Mouse (Mus musculus) layer of hippocampus, adult 18-20 months (tissue): ENCODE data around the gene C1qtnf6. TPM values are rescaled to one million over a fixed set of nuclear protein-coding genes. Genes with fewer than 3 reads are reported as not detected.

Experiments
- DNase-seq, 2 experiments: peaks; one replicate each; pipeline ENCODE4 v3.0.0; 2022; ENCODE audit warnings: low spot score in 2 of 2
- total RNA-seq, 2 experiments: library from RNA; stranded (reverse); gene quantifications; 2 replicates each; pipeline ENCODE4 v1.2.3; 2021

Gene C1qtnf6
- total RNA-seq, 2 experiments from 2014 or later = 2.5 to 3.4 TPM

- DNase-seq = no peak
Observed at GRCm38 (mm10) chr15:78481448-78482000, 49.7 kb downstream of the C1qtnf6 start.

DNA sequence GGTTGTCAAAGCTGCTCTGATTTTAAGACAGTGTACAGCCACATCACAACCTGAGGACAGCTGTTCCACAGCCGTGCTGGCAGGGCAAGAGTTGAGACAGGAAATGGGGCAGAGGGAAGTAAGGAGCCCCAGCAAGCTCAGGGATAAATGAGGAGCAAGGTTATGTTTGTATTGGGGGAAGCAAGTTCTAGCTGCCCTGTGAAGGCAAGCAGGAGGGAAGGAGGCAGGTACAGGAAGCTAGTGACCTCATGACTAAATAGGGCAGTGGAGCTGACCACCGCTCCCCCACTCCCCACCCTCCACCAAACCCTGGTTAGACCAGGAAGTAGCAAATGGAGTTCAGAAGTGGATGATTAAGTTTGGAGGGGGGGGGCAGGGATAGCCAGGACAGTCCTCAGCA is 50.2 kb downstream of the C1qtnf6 start:
- no peak for DNase-seq

- no peak for DNase-seq
Observed at GRCm38 (mm10) chr15:78480111-78480510, 51.1 kb downstream of the C1qtnf6 start.

DNA sequence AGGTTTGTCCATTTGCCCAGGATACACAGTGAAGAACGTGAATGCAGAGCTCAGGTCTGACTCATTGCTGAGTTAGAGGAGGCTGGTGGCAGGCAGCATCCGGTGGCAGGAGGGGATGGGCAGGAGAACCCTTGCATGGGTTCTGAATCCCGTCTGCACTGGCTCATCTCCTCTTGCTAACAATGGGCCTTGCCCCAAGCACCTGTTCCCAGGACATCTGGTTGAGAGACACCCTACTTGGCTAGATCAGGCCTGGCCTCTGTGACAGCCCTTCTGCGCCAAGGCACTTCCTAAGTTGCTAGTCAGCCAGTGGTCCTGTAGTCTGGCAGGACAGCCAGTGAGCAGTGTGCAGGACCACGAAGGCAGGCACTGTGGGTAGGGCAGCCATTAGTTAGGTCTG is 51.7 kb downstream of the C1qtnf6 start:
- DNase-seq = no peak

DNA sequence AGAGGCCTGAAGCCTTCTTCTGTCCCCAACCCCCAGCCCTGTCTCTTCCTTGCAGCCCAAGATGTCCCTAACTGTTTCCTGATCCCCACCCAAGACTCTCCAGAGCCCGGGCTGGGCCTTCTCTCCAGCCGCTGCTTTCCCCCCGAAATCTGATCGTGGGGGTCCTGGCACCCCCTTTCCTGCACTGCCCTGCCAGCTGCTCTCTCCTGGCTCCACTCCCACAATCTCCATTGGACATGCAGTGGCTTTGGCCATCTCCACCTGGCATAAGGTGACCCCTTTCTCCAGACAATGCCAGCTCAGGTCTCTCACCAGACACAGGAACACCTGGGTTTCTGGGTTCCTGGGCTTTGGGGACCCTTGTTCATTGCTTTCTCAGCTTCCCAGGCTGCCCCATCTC is 53.1 kb downstream of the C1qtnf6 start:
- DNase-seq = no peak

DNA sequence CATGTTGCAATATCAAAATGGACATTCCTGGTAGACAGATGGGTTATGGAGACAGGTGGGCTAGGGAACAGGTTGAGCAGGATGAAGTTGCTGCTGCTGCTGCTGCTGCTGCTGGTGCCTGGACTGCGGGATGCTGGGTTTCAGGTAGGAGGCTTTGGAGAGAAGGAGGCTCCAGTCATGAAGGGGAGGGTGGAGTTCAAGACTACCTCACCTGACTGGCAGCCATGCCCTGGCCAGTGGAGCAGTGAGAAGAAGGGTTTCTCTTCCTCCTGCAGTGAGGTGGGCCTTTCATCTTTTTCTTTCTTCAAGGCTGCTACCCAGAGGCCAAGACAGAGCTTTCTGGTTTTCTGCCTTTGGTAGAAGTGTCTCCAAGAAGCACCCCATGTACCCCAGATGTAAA is 54.3 kb downstream of the C1qtnf6 start:
- no peak for DNase-seq

DNA sequence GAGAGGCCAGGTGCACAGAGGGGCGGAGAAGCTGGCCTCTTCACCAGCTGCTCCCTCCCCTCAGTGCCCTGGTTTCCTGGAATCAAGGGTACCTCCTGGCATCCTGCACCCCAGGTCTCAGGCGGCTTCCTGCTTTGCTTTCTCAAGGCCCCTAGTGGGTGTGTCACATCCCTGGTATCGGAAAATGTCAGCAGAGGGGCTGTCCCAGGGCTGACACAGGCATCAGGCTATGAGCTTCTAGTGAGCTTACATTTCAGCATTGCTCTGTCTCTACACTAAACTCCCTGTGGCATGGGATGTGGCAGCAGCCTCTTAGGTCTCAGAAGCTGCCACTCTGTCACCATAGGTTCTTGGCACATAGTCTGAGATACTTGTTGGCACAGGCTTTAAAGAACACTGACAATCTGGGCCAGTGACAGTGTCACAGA is 55.6 kb downstream of the C1qtnf6 start:
- no peak for DNase-seq

DNA sequence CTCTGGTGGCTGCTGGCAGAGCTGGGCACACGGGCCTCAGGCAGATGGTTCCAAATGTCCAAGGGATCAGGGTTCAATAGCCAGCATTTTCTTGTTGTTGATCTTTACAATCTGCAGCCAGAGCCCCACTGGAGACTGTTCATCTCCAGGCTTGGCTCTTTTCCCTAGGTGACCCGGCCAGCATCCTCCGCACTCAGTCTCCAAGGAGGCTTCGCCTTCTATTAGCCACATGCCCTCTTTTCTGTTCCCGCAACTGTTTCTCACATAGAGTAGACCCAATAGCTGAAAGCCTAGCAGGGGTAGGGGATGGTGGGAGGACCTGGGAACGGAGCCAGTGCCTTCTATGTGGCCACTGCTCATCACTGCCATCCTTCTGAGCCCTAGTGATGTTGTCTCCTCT is 57.8 kb downstream of the C1qtnf6 start:
- no peak for DNase-seq

Other genes starting within 250 kb of the C1qtnf6 start
- gene Csf2rb2, start 225.7 kb downstream of the C1qtnf6 start, total RNA-seq = 1 to 10 TPM; 1.6 to 1.9 TPM
- gene Csf2rb, start 205.7 kb downstream of the C1qtnf6 start, total RNA-seq = under 1 TPM; 0.84 to 0.97 TPM
- not detected for gene Tex33, start 135.5 kb downstream of the C1qtnf6 start, total RNA-seq
- 10 to 100 TPM; 33.3 to 37.1 TPM for gene Tst, start 125.5 kb downstream of the C1qtnf6 start, total RNA-seq
- gene Mpst, start 125.0 kb downstream of the C1qtnf6 start, total RNA-seq = 10 to 100 TPM; 28.6 to 30.7 TPM
- gene Kctd17, start 102.9 kb downstream of the C1qtnf6 start, total RNA-seq = 100 to 1,000 TPM; 244 to 255 TPM
- 1 to 10 TPM; 2.7 to 2.8 TPM for gene Tmprss6, start 62.8 kb downstream of the C1qtnf6 start, total RNA-seq
- gene Il2rb, start 36.1 kb downstream of the C1qtnf6 start, total RNA-seq = under 1 TPM; 0.07 to 0.15 TPM
- 10 to 100 TPM; 30.4 to 31.6 TPM for gene Sstr3, start 13.3 kb upstream of the C1qtnf6 start, total RNA-seq
- 1 to 10 TPM; 1.4 to 1.9 TPM for gene Rac2, start 41.4 kb upstream of the C1qtnf6 start, total RNA-seq
- gene Cyth4, start 65.6 kb upstream of the C1qtnf6 start, total RNA-seq = 10 to 100 TPM; 20.0 to 26.3 TPM
- 100 to 1,000 TPM; 206 to 214 TPM for gene Elfn2, start 187.4 kb upstream of the C1qtnf6 start, total RNA-seq
- 1 to 10 TPM; 6.0 to 6.2 TPM for gene Mfng, start 242.1 kb upstream of the C1qtnf6 start, total RNA-seq